Mouse (Mus musculus): ENCODE data around the gene Cyp2d12. TPM values are rescaled to one million over a fixed set of nuclear protein-coding genes. Genes with fewer than 3 reads are reported as not detected.

Gene Cyp2d12
- polyA plus RNA-seq (2015; fragmentation: Illumina TruSeq; extraction: RNeasy Lipid Tissue Mini Kit (QIAGEN cat#74804); ENCODE audit: insufficient read depth, low replicate concordance): not detected

GRCm38 (mm10) chr15:82554531-82555230 lies at the start of gene Cyp2d12:
Cyp2d12 (plus strand) TSS chr15:82555072.

Other genes starting within 250 kb of the Cyp2d12 start
- gene Naga, start 216.1 kb upstream of the Cyp2d12 start, polyA plus RNA-seq (2015; fragmentation: Illumina TruSeq; extraction: RNeasy Lipid Tissue Mini Kit (QIAGEN cat#74804); ENCODE audit: insufficient read depth, low replicate concordance): 51.6 TPM
- 4.0 TPM for gene Pheta2, start 216.1 kb upstream of the Cyp2d12 start, polyA plus RNA-seq (2015; fragmentation: Illumina TruSeq; extraction: RNeasy Lipid Tissue Mini Kit (QIAGEN cat#74804); ENCODE audit: insufficient read depth, low replicate concordance)
- 64.5 TPM for gene Smdt1, start 216.1 kb upstream of the Cyp2d12 start, polyA plus RNA-seq (2015; fragmentation: Illumina TruSeq; extraction: RNeasy Lipid Tissue Mini Kit (QIAGEN cat#74804); ENCODE audit: insufficient read depth, low replicate concordance)
- 263 TPM for gene Ndufa6, start 200.8 kb upstream of the Cyp2d12 start, polyA plus RNA-seq (2015; fragmentation: Illumina TruSeq; extraction: RNeasy Lipid Tissue Mini Kit (QIAGEN cat#74804); ENCODE audit: insufficient read depth, low replicate concordance)
- 10.1 TPM for gene Cyp2d22, start 174.8 kb upstream of the Cyp2d12 start, polyA plus RNA-seq (2015; fragmentation: Illumina TruSeq; extraction: RNeasy Lipid Tissue Mini Kit (QIAGEN cat#74804); ENCODE audit: insufficient read depth, low replicate concordance)
- not detected for gene Cyp2d11, start 161.1 kb upstream of the Cyp2d12 start, polyA plus RNA-seq (2015; fragmentation: Illumina TruSeq; extraction: RNeasy Lipid Tissue Mini Kit (QIAGEN cat#74804); ENCODE audit: insufficient read depth, low replicate concordance)
- not detected for gene Cyp2d10, start 147.9 kb upstream of the Cyp2d12 start, polyA plus RNA-seq (2015; fragmentation: Illumina TruSeq; extraction: RNeasy Lipid Tissue Mini Kit (QIAGEN cat#74804); ENCODE audit: insufficient read depth, low replicate concordance)
- gene Cyp2d9, start 121.6 kb upstream of the Cyp2d12 start, polyA plus RNA-seq (2015; fragmentation: Illumina TruSeq; extraction: RNeasy Lipid Tissue Mini Kit (QIAGEN cat#74804); ENCODE audit: insufficient read depth, low replicate concordance): not detected
- gene Cyp2d34, start 65.9 kb downstream of the Cyp2d12 start, polyA plus RNA-seq (2015; fragmentation: Illumina TruSeq; extraction: RNeasy Lipid Tissue Mini Kit (QIAGEN cat#74804); ENCODE audit: insufficient read depth, low replicate concordance): not detected
- not detected for gene Cyp2d40, start 209.1 kb downstream of the Cyp2d12 start, polyA plus RNA-seq (2015; fragmentation: Illumina TruSeq; extraction: RNeasy Lipid Tissue Mini Kit (QIAGEN cat#74804); ENCODE audit: insufficient read depth, low replicate concordance)
- not detected for gene Cyp2d26, start 239.2 kb downstream of the Cyp2d12 start, polyA plus RNA-seq (2015; fragmentation: Illumina TruSeq; extraction: RNeasy Lipid Tissue Mini Kit (QIAGEN cat#74804); ENCODE audit: insufficient read depth, low replicate concordance)

Data from spleen, adult 10 weeks (tissue).